12 mouse cellular contexts compared by ENCODE assay signal in the genomic region with DNA sequence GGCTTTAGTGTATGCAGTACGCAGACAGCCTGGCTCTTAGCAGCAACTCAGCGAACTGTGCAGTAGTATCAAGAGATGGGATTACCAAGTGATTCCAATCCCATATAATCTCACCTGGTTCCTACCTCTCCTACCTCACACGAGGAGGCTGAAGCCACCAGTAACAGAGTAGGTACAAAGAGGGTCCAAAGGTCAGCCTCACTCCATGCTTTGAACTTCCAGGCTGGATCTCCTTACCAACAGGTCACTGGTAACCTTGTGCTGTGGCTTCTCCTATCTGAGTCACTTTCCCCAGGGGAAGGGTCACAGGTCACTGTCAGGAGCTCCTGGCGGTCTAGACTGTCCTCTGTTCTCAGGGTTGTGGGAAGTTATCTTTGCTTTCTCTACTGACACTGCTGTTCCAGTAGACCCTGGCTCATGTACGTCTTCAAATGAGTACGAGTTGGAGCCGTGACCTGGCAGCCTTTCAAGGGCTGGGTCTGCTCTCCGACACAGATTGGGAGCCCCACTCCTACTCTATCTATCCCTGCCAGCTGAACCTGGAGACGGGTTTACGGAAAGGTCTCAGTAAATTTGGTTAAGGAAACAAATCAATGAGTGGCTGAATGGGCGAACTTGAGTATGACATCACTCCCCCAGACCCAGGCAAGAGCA. TPM values are rescaled to one million over a fixed set of nuclear protein-coding genes. Genes with fewer than 3 reads are reported as not detected.
A peak's percentile ranks its signal among the peaks of the same experiment; 100 is the strongest.
DNase-seq lines count a peak whose midpoint lies in the region; ATAC-seq and TF ChIP-seq lines count a peak whose summit lies in the region.
"Had no signal": no experiment of that assay in that cellular context is flagged by ENCODE, and none has a peak within 500 bp of the region (broad histone marks: within the 10 kb centered on the region; RNA-seq: fewer than 3 reads in every experiment).

No protein-coding gene starts in this region.

- WGBS in forebrain, embryonic 11.5 days: 69% methylated on average over 11 of the region's 11 CpGs
- WGBS in forebrain, postnatal 0 days: 53% methylated on average over 11 of the region's 11 CpGs
- 78% methylated on average over 11 of the region's 11 CpGs for WGBS in hindbrain, embryonic 10.5 days
- 70% methylated on average over 11 of the region's 11 CpGs for WGBS in hindbrain, embryonic 16.5 days
- WGBS in midbrain, embryonic 10.5 days: 79% methylated on average over 11 of the region's 11 CpGs
- WGBS in midbrain, embryonic 13.5 days: 78% methylated on average over 11 of the region's 11 CpGs
- WGBS in stomach, embryonic 16.5 days: 56% methylated on average over 11 of the region's 11 CpGs

- no peak for DNase-seq in forebrain, embryonic 11.5 days (ENCODE audit: low spot score)
- no peak for DNase-seq in forebrain, postnatal 0 days
- DNase-seq in hindbrain, embryonic 10.5 days (ENCODE audit: low spot score): no peak
- no peak for DNase-seq in midbrain, embryonic 10.5 days (ENCODE audit: low spot score)
- no peak for DNase-seq in layer of hippocampus, postnatal 10 days (ENCODE audit: low spot score in 2 of 2)
- DNase-seq: cerebellum, adult 2 months; kidney, adult 11 months; layer of hippocampus, adult 9-11 months; left cerebral cortex, postnatal 4 days had no signal

- no peak overlapping the region for H3K4me2 ChIP-seq in forebrain, embryonic 11.5 days (ENCODE audit: low read depth, low read length, severe bottlenecking)
- no peak overlapping the region for H3K4me2 ChIP-seq in forebrain, postnatal 0 days (ENCODE audit: low read depth)
- no peak overlapping the region for H3K4me2 ChIP-seq in hindbrain, embryonic 16.5 days (ENCODE audit: low read length)
- H3K4me2 ChIP-seq in midbrain, embryonic 13.5 days (replicated peaks): no peak overlapping the region
- no peak overlapping the region for H3K4me2 ChIP-seq in stomach, embryonic 16.5 days (ENCODE audit: low read depth, low read length)

- H3K4me3 ChIP-seq in forebrain, embryonic 11.5 days (ENCODE audit: low read depth, low read length): no peak overlapping the region
- H3K4me3 ChIP-seq in forebrain, postnatal 0 days (ENCODE audit: low read depth, low read length): no peak overlapping the region
- H3K4me3 ChIP-seq in hindbrain, embryonic 10.5 days: no peak overlapping the region
- no peak overlapping the region for H3K4me3 ChIP-seq in hindbrain, embryonic 16.5 days (ENCODE audit: low read length)
- H3K4me3 ChIP-seq in midbrain, embryonic 10.5 days: no peak overlapping the region
- no peak overlapping the region for H3K4me3 ChIP-seq in midbrain, embryonic 13.5 days (replicated peaks)
- no peak overlapping the region for H3K4me3 ChIP-seq in stomach, embryonic 16.5 days (replicated peaks; ENCODE audit: low read length)

- H3K27me3 ChIP-seq in forebrain, embryonic 11.5 days (ENCODE audit: control insufficient read depth, insufficient read depth, low read length): no peaks in the 10 kb centered on the region
- no peaks in the 10 kb centered on the region for H3K27me3 ChIP-seq in forebrain, postnatal 0 days (ENCODE audit: insufficient read depth, low read length)
- no peaks in the 10 kb centered on the region for H3K27me3 ChIP-seq in hindbrain, embryonic 10.5 days (ENCODE audit: insufficient read depth, poor library complexity, severe bottlenecking)
- H3K27me3 ChIP-seq in hindbrain, embryonic 16.5 days (replicated peaks; ENCODE audit: control insufficient read depth, insufficient read depth, low read length): no peaks in the 10 kb centered on the region
- H3K27me3 ChIP-seq in midbrain, embryonic 10.5 days (ENCODE audit: low read depth, poor library complexity, severe bottlenecking): no peaks in the 10 kb centered on the region
- no peaks in the 10 kb centered on the region for H3K27me3 ChIP-seq in midbrain, embryonic 13.5 days
- H3K27me3 ChIP-seq in stomach, embryonic 16.5 days (ENCODE audit: control insufficient read depth, insufficient read depth, low read length): no peaks in the 10 kb centered on the region

- H3K9me3 ChIP-seq in forebrain, embryonic 11.5 days (ENCODE audit: control insufficient read depth, low read length): no peaks in the 10 kb centered on the region
- no peaks in the 10 kb centered on the region for H3K9me3 ChIP-seq in forebrain, postnatal 0 days (ENCODE audit: low read length)
- no peaks in the 10 kb centered on the region for H3K9me3 ChIP-seq in hindbrain, embryonic 10.5 days
- no peaks in the 10 kb centered on the region for H3K9me3 ChIP-seq in hindbrain, embryonic 16.5 days (ENCODE audit: control insufficient read depth, low read length)
- no peaks in the 10 kb centered on the region for H3K9me3 ChIP-seq in midbrain, embryonic 10.5 days (replicated peaks)
- no peaks in the 10 kb centered on the region for H3K9me3 ChIP-seq in midbrain, embryonic 13.5 days
- H3K9me3 ChIP-seq in stomach, embryonic 16.5 days (replicated peaks; ENCODE audit: control insufficient read depth, low read length): no peaks in the 10 kb centered on the region

- TF ChIP-seq CTCF in forebrain, postnatal 0 days (IDR thresholded peaks at IDR 0.05; ENCODE audit: low read depth): no peak

- peaks cover 17% of the 10 kb centered on the region for H3K4me1 ChIP-seq in forebrain, embryonic 11.5 days (replicated peaks; ENCODE audit: control insufficient read depth, insufficient read depth, low read length)
- no peaks in the 10 kb centered on the region for H3K4me1 ChIP-seq in forebrain, postnatal 0 days (ENCODE audit: insufficient read depth)
- peaks cover 27% of the 10 kb centered on the region for H3K4me1 ChIP-seq in hindbrain, embryonic 10.5 days (replicated peaks)
- H3K4me1 ChIP-seq in hindbrain, embryonic 16.5 days (ENCODE audit: control insufficient read depth, insufficient read depth, low read depth, low read length): peaks cover 9% of the 10 kb centered on the region
- H3K4me1 ChIP-seq in midbrain, embryonic 10.5 days: peaks cover 32% of the 10 kb centered on the region
- H3K4me1 ChIP-seq in midbrain, embryonic 13.5 days (replicated peaks): peaks cover 19% of the 10 kb centered on the region
- H3K4me1 ChIP-seq in stomach, embryonic 16.5 days (ENCODE audit: control insufficient read depth, insufficient read depth, low read length): 0 out of 2 replicates have a peak, but pooled peaks cover 4% of the 10 kb centered on the region

- ATAC-seq in forebrain, embryonic 11.5 days (replicated peaks; ENCODE audit: low FRiP score): no peak
- ATAC-seq in forebrain, postnatal 0 days: no peak
- ATAC-seq in hindbrain, embryonic 16.5 days: no peak
- ATAC-seq in midbrain, embryonic 13.5 days: no peak
- 0 out of 2 replicates have a peak, but pooled peaks have one; percentile 30 for ATAC-seq in stomach, embryonic 16.5 days (ENCODE audit: insufficient read depth, low FRiP score)

- H3K27ac ChIP-seq in forebrain, embryonic 11.5 days (ENCODE audit: low read depth, low read length): peak overlapping the region; percentile 26; the same call in 1 of the 2 replicates
- H3K27ac ChIP-seq in forebrain, postnatal 0 days (ENCODE audit: low read depth, low read length): no peak overlapping the region
- peak overlapping the region; percentile 78 for H3K27ac ChIP-seq in hindbrain, embryonic 10.5 days
- no peak overlapping the region for H3K27ac ChIP-seq in hindbrain, embryonic 16.5 days (ENCODE audit: low read depth, low read length)
- H3K27ac ChIP-seq in midbrain, embryonic 10.5 days (replicated peaks): peak overlapping the region; percentile 75
- no peak overlapping the region for H3K27ac ChIP-seq in midbrain, embryonic 13.5 days
- H3K27ac ChIP-seq in stomach, embryonic 16.5 days (ENCODE audit: low read length): no peak overlapping the region

- no peaks in the 10 kb centered on the region for H3K36me3 ChIP-seq in forebrain, embryonic 11.5 days (ENCODE audit: control insufficient read depth, insufficient read depth, low read length)
- H3K36me3 ChIP-seq in forebrain, postnatal 0 days (ENCODE audit: insufficient read depth): no peaks in the 10 kb centered on the region
- peaks cover 71% of the 10 kb centered on the region for H3K36me3 ChIP-seq in hindbrain, embryonic 10.5 days
- H3K36me3 ChIP-seq in hindbrain, embryonic 16.5 days (ENCODE audit: control insufficient read depth, insufficient read depth, low read length): no peaks in the 10 kb centered on the region
- peaks cover 83% of the 10 kb centered on the region for H3K36me3 ChIP-seq in midbrain, embryonic 10.5 days
- peaks cover 32% of the 10 kb centered on the region for H3K36me3 ChIP-seq in midbrain, embryonic 13.5 days
- H3K36me3 ChIP-seq in stomach, embryonic 16.5 days (ENCODE audit: control insufficient read depth, insufficient read depth, low read length): 0 out of 2 replicates have a peak, but pooled peaks cover 5% of the 10 kb centered on the region

- no peak overlapping the region for H3K9ac ChIP-seq in forebrain, embryonic 11.5 days (ENCODE audit: low read length)
- no peak overlapping the region for H3K9ac ChIP-seq in forebrain, postnatal 0 days
- no peak overlapping the region for H3K9ac ChIP-seq in hindbrain, embryonic 16.5 days (ENCODE audit: low read depth, low read length)
- no peak overlapping the region for H3K9ac ChIP-seq in midbrain, embryonic 13.5 days (replicated peaks)
- H3K9ac ChIP-seq in stomach, embryonic 16.5 days (ENCODE audit: low read length): no peak overlapping the region

RNA-seq across cellular contexts. Expression of gene Kirrel, which starts 42.7 kb away (rescaled TPM):
- 10.2 and 10.6 TPM in 2 replicates for polyA plus RNA-seq in forebrain, embryonic 11.5 days (2014; fragmentation: Nextera tagmentation; extraction: Ambion mirVana)
- 4.7 and 6.9 TPM in 2 replicates for total RNA-seq in forebrain, postnatal 0 days (2014; rRNA removed)
- polyA plus RNA-seq in forebrain, postnatal 0 days (2015; fragmentation: Nextera tagmentation; extraction: Ambion mirVana): 1.1 and 2.2 TPM in 2 replicates
- 11.7 and 13.0 TPM in 2 replicates for polyA plus RNA-seq in hindbrain, embryonic 10.5 days (2016; fragmentation: Nextera tagmentation; extraction: Ambion mirVana)
- polyA plus RNA-seq in hindbrain, embryonic 16.5 days (2015; fragmentation: Nextera tagmentation; extraction: Ambion mirVana): 4.4 TPM in 2 replicates
- polyA plus RNA-seq in midbrain, embryonic 10.5 days (2016; fragmentation: Nextera tagmentation; extraction: Ambion mirVana): 11.2 and 11.6 TPM in 2 replicates
- polyA plus RNA-seq in midbrain, embryonic 13.5 days (2015; fragmentation: Nextera tagmentation; extraction: Ambion mirVana): 8.4 and 10.1 TPM in 2 replicates
- polyA plus RNA-seq in stomach, embryonic 16.5 days (2015; fragmentation: Nextera tagmentation; extraction: Ambion mirVana): 9.6 and 11.0 TPM in 2 replicates
- total RNA-seq in layer of hippocampus, postnatal 10 days (2021): 1 to 10 TPM; 5.9 to 6.4 TPM

Comparison
In these comparisons a context has a peak if more than half of its experiments do, and no peak if none do; other contexts are left out.
1. H3K27ac ChIP-seq: peak in forebrain, embryonic 11.5 days (single experiment), hindbrain, embryonic 10.5 days (single experiment) and midbrain, embryonic 10.5 days (single experiment); none in forebrain, postnatal 0 days (single experiment), hindbrain, embryonic 16.5 days (single experiment), midbrain, embryonic 13.5 days (single experiment) and stomach, embryonic 16.5 days (single experiment).